In genomic region chr1:91915961-91916360, GRCm38 (mm10) we compare ENCODE assay signal across 16 mouse cellular contexts.
"Had no signal": no experiment of that assay in that cellular context is flagged by ENCODE, and none has a peak within 500 bp of the region (broad histone marks: within the 10 kb centered on the region; RNA-seq: fewer than 3 reads in every experiment).

No protein-coding gene starts in this region.

- DNase-seq: lung, adult 18-20 months; lung, embryonic 14.5 days; lung, postnatal 10 days; lung, postnatal 4 days; midbrain, embryonic 14.5 days; right cerebral cortex, postnatal 14 days; thymus, adult 2 months; thymus, postnatal 25 days; thymus, postnatal 4 days had no signal

- H3K9ac ChIP-seq: lung, embryonic 14.5 days; midbrain, embryonic 12.5 days; neural tube, embryonic 13.5 days; neural tube, embryonic 15.5 days; stomach, embryonic 15.5 days had no signal

- H3K9me3 ChIP-seq: midbrain, embryonic 10.5 days; midbrain, embryonic 12.5 days; neural tube, embryonic 13.5 days; neural tube, embryonic 15.5 days; stomach, embryonic 15.5 days had no signal

- H3K4me3 ChIP-seq: midbrain, embryonic 10.5 days; midbrain, embryonic 12.5 days; myocyte; neural tube, embryonic 13.5 days; neural tube, embryonic 15.5 days; stomach, embryonic 15.5 days had no signal

- H3K4me1 ChIP-seq: midbrain, embryonic 12.5 days had no signal

- H3K27me3 ChIP-seq: midbrain, embryonic 12.5 days; neural tube, embryonic 13.5 days; neural tube, embryonic 15.5 days; stomach, embryonic 15.5 days had no signal

- H3K27ac ChIP-seq: midbrain, embryonic 10.5 days; midbrain, embryonic 12.5 days; neural tube, embryonic 13.5 days; neural tube, embryonic 15.5 days; stomach, embryonic 15.5 days; stomach, postnatal 0 days had no signal

- H3K36me3 ChIP-seq: midbrain, embryonic 10.5 days; midbrain, embryonic 12.5 days; neural tube, embryonic 13.5 days; neural tube, embryonic 15.5 days; stomach, embryonic 15.5 days had no signal
